Mouse (Mus musculus) heart, embryonic 12.5 days (tissue): ENCODE data around the gene Gna14. TPM values are rescaled to one million over a fixed set of nuclear protein-coding genes. Genes with fewer than 3 reads are reported as not detected.

Source experiments
- ATAC-seq: fragments of 200-750 bp; cut with Nextera tagmentation; 2 replicates; pipeline ENCODE4 v1.8.0; 2017; ENCODE audit warnings: moderate TSS enrichment, moderate library complexity; ENCODE audit not compliant: insufficient number of reproducible peaks, low FRiP score
- H3K27ac ChIP-seq: fragments of 300-500 bp; sonication (generic); 2 replicates; pipeline ENCODE4 v1.5.1; 2016; ENCODE audit warnings: mild to moderate bottlenecking, moderate library complexity; ENCODE audit not compliant: poor library complexity, severe bottlenecking
- H3K27me3 ChIP-seq: fragments of 300-500 bp; sonication (generic); replicated peaks from 2 replicates; pipeline ENCODE4 v1.6.1; 2016; ENCODE audit warnings: mild to moderate bottlenecking, moderate library complexity
- H3K36me3 ChIP-seq: fragments of 300-500 bp; sonication (generic); 2 replicates; pipeline ENCODE4 v1.6.1; 2016; ENCODE audit warnings: mild to moderate bottlenecking, moderate library complexity
- H3K4me1 ChIP-seq: fragments of 300-500 bp; sonication (generic); replicated peaks from 2 replicates; pipeline ENCODE4 v1.6.1; 2016; ENCODE audit warnings: mild to moderate bottlenecking
- H3K4me2 ChIP-seq: fragments of 300-500 bp; sonication (generic); 2 replicates; pipeline ENCODE4 v1.6.1; 2016; ENCODE audit warnings: mild to moderate bottlenecking, moderate library complexity
- H3K4me3 ChIP-seq: fragments of 300-500 bp; sonication (generic); 2 replicates; pipeline ENCODE4 v1.5.1; 2016; ENCODE audit warnings: mild to moderate bottlenecking
- H3K9ac ChIP-seq: fragments of 300-500 bp; sonication (generic); 2 replicates; pipeline ENCODE4 v1.6.1; 2016; ENCODE audit warnings: mild to moderate bottlenecking, moderate library complexity
- H3K9me3 ChIP-seq: fragments of 300-500 bp; sonication (generic); replicated peaks from 2 replicates; pipeline ENCODE4 v1.6.1; 2016; ENCODE audit warnings: mild to moderate bottlenecking, moderate library complexity
- WGBS: fragments of 180-500 bp; shearing (Covaris S2); methylation state at CpG from one replicate; pipeline ENCODE4 v1.1.7; 2016; 5-methylcytosine and 5-hydroxymethylcytosine counted together
- polyA plus RNA-seq: library from polyadenylated mRNA; unstranded; fragments of >200 nt; fragmentation: Nextera tagmentation; extraction: Ambion mirVana; gene quantifications from 2 replicates; pipeline ENCODE4 v1.2.1, GENCODE M21; 2016

The Gna14 gene
- polyA plus RNA-seq, 1 experiment from 2014 or later: 0.79 TPM

DNA sequence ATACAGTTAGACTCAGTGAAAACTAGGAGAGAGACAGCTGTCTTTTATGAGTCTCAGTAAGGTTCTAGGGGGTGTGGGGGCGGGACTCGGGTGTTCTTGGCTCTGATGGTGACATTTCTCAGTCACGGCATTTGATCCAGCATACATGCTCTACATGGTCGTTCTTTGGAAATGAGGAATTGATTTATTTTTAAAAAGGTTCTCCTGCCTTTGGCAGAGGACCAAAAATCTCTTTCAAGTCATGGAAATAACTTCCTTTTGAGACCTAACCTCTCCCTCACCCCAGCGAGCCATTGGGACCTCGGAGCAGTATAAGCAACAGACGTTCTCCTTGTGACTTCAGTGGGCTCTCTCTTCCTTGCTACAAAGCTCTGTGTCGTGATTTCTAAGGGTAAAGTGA is 121.4 kb downstream of the Gna14 start:
- ATAC-seq: no peak
- Histone ChIP-seq H3K9me3 (no peaks in the 10 kb centered on the region), H3K4me3 (no peak overlapping the region), H3K27me3 (no peaks in the 10 kb centered on the region), H3K4me2 (no peak overlapping the region), H3K9ac (no peak overlapping the region), H3K36me3 (no peaks in the 10 kb centered on the region), H3K4me1 (no peaks in the 10 kb centered on the region), H3K27ac (no peak overlapping the region)
- WGBS: 69% methylated on average over 8 of the region's 8 CpGs

DNA sequence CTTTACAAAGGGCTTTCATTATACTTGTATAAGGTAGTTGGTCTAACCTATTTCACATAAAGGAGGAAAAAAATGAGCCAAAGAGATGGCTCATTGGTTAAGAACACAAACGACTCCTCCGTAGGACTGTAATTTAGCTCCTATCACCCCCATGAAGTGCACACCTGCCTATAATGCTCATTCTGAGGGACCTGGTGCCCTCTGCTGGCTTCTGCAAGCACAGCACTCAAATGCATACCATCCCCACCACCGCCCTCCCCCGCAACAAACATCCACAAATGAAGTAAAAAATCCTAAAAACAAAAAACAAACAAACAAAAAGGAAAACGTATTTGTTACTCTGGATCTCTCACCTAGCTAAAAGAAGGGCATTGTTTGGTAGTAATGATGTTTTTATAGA is 122.4 kb downstream of the Gna14 start:
- WGBS: 68% methylated on average over 5 of the region's 5 CpGs
- H3K36me3 ChIP-seq: no peaks in the 10 kb centered on the region
- no peak overlapping the region for H3K4me3 ChIP-seq
- no peak overlapping the region for H3K9ac ChIP-seq
- H3K4me2 ChIP-seq: no peak overlapping the region
- H3K27me3 ChIP-seq: no peaks in the 10 kb centered on the region
- H3K27ac ChIP-seq: no peak overlapping the region
- no peak for ATAC-seq
- H3K9me3 ChIP-seq: no peaks in the 10 kb centered on the region
- no peaks in the 10 kb centered on the region for H3K4me1 ChIP-seq

DNA sequence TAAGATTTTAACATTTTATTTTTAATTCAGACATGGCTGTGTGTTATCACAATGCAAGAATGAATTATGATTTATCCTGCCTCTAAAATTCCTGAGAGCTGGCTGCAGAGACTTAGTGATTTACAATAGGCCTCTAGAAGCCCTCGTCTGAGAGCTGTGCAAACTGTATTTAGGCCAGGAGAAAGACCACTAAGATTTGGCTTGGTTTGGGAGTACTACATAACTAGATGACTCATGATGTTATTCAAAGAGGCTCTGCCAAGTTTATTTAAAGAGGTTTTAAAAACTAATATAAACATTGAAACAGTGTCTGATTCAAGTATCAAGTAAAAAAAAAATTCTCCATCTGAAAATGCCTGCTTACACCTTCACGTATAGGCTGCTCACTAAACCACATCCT is 123.0 kb downstream of the Gna14 start:
- H3K9ac ChIP-seq: no peak overlapping the region
- ATAC-seq: no peak
- no peaks in the 10 kb centered on the region for H3K27me3 ChIP-seq
- no peaks in the 10 kb centered on the region for H3K36me3 ChIP-seq
- H3K4me3 ChIP-seq: no peak overlapping the region
- H3K4me1 ChIP-seq: no peaks in the 10 kb centered on the region
- H3K4me2 ChIP-seq: no peak overlapping the region
- no peaks in the 10 kb centered on the region for H3K9me3 ChIP-seq
- no peak overlapping the region for H3K27ac ChIP-seq
- 75% methylated on average over 2 of the region's 2 CpGs for WGBS

DNA sequence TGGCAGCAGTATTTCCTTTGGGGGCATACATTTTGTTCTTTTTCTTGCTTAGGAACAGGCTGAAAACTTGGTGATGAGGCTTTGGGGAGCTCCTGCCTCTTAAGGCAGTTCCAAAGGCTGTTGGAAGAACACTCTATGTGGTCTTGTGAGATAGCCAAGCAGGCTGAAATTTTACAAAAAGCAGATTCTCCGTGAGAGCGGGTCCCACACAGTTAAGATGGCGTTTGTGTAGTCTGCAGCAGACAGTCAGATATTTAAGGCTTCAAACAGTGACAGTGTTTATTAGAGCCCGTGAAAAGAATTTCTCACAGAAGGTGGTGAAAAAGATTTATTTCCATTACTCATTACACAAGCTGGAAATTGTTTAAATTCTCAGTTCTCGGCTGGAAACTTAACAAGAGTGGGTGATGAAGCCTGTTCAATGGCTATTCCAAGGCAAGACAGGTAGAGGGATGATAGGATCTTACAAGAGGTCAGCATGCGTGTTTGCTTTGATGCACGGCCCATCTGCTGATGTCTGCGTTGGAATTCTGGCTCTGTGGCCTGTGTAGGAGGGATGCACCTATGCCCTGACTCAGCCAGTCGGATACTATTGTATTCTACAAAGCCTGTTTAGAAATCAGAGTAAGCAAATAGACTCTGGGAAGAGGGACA is 123.8 kb downstream of the Gna14 start:
- no peak overlapping the region for H3K9ac ChIP-seq
- ATAC-seq: no peak
- no peaks in the 10 kb centered on the region for H3K36me3 ChIP-seq
- H3K9me3 ChIP-seq: no peaks in the 10 kb centered on the region
- 71% methylated on average over 9 of the region's 9 CpGs for WGBS
- no peak overlapping the region for H3K27ac ChIP-seq
- no peaks in the 10 kb centered on the region for H3K4me1 ChIP-seq
- H3K4me3 ChIP-seq: no peak overlapping the region
- H3K27me3 ChIP-seq: no peaks in the 10 kb centered on the region
- H3K4me2 ChIP-seq: no peak overlapping the region

DNA sequence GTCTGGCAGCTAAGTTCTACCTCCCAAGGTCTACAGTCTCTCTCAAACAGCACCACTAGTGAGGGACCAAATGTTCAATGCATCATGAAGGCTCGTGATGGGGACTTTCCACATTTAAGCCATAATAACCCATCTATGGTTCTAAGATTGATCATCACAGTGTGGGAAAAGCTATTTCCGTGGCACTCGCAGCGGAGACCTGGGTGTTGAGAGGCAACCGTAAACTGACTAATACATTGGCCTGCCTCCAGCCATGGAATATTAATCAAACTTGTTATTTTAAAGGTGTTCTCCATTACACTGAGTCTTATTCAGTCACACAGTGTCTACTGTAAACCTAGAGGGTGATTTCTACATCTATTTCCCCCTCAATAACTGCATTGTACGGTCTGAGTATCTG is 127.1 kb downstream of the Gna14 start:
- Histone ChIP-seq H3K4me2 (no peak overlapping the region), H3K4me3 (no peak overlapping the region), H3K9me3 (no peaks in the 10 kb centered on the region), H3K4me1 (no peaks in the 10 kb centered on the region), H3K27me3 (no peaks in the 10 kb centered on the region), H3K27ac (no peak overlapping the region), H3K9ac (no peak overlapping the region), H3K36me3 (no peaks in the 10 kb centered on the region)
- no peak for ATAC-seq
- WGBS: 89% methylated on average over 6 of the region's 6 CpGs

DNA sequence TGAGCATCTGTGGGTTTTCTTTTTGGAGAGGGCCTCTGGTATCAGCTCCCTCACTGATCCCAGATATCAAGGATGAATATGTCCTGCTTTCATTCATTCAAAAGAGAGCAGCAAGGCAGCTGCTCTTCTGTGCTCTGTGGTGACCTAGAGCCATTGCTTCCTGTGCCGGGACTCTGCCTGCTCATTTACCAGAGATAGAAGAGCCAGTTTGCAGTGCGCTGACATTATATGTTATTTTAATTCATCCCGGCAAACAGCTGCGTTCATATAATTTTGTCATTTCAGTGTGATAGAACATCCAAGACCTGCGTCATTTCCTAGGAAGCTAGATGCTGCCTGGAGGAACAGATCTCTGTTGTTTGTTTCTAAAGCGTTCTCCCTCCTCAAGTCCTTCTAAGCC is 141.2 kb downstream of the Gna14 start:
- no peaks in the 10 kb centered on the region for H3K4me1 ChIP-seq
- no peaks in the 10 kb centered on the region for H3K9me3 ChIP-seq
- no peak overlapping the region for H3K27ac ChIP-seq
- WGBS: 81% methylated on average over 6 of the region's 6 CpGs
- H3K4me3 ChIP-seq: no peak overlapping the region
- ATAC-seq: no peak
- no peak overlapping the region for H3K4me2 ChIP-seq
- no peaks in the 10 kb centered on the region for H3K27me3 ChIP-seq
- no peaks in the 10 kb centered on the region for H3K36me3 ChIP-seq
- H3K9ac ChIP-seq: no peak overlapping the region

DNA sequence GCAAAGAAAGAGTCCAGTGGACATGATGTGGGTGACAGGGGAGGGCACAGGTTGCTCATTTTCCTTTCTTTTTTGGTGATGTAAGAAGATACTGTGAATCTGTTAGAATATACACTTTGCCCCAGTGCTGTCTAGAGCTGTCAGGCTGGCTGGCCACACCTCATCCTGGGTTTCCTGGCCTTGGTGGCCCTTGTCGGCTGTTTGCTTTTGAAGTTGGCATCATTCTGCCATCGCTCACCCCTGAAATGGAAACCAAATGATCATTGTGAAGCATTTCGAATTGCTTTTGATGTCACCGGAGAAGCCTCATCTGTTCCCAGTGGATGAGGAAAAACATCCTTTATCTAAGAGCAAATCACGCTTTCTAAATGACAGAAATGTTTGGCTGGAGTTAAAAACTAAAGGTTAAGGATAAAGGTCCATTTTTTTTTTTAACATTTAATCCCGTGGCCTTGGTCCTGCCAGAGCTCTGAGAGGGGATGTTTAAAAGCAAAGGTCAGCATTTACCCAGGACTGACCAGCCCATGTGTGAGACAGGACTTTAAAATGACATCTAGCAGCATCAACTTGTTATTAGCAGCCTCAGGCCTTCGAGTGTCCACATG is 144.2 kb downstream of the Gna14 start:
- no peak for ATAC-seq
- H3K4me3 ChIP-seq: no peak overlapping the region
- H3K4me1 ChIP-seq: no peaks in the 10 kb centered on the region
- 0 out of 2 replicates have a peak, but pooled peaks cover 3% of the 10 kb centered on the region for H3K9me3 ChIP-seq
- no peak overlapping the region for H3K27ac ChIP-seq
- H3K36me3 ChIP-seq: no peaks in the 10 kb centered on the region
- WGBS: 74% methylated on average over 7 of the region's 7 CpGs
- H3K4me2 ChIP-seq: no peak overlapping the region
- peaks cover 4% of the 10 kb centered on the region; the same call in 1 of the 2 replicates for H3K27me3 ChIP-seq
- H3K9ac ChIP-seq: no peak overlapping the region

DNA sequence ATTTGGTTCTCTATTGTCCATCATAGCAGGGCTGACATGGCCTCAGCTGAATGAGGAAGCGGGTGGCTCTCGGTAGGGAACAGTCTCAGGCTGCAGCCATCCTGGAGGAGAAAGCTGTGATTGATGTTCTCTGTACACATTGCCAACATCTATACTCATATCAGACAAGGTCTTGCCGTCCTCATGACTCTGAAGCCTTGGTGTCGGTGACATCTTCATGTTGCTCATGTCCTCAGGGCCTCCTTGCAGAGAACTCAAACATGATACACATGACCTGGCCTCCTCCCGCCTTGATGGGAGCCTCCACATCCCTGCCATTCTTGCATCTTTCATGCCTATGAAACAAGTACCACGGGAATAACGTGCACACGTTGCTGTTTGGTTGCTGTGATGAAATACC is 144.9 kb downstream of the Gna14 start:
- Histone ChIP-seq H3K27ac (no peak overlapping the region), H3K27me3 (peaks cover 4% of the 10 kb centered on the region; the same call in 1 of the 2 replicates), H3K4me3 (no peak overlapping the region), H3K4me1 (no peaks in the 10 kb centered on the region), H3K36me3 (no peaks in the 10 kb centered on the region), H3K9ac (no peak overlapping the region), H3K4me2 (no peak overlapping the region), H3K9me3 (0 out of 2 replicates have a peak, but pooled peaks cover 3% of the 10 kb centered on the region)
- no peak for ATAC-seq
- WGBS: 89% methylated on average over 8 of the region's 8 CpGs

DNA sequence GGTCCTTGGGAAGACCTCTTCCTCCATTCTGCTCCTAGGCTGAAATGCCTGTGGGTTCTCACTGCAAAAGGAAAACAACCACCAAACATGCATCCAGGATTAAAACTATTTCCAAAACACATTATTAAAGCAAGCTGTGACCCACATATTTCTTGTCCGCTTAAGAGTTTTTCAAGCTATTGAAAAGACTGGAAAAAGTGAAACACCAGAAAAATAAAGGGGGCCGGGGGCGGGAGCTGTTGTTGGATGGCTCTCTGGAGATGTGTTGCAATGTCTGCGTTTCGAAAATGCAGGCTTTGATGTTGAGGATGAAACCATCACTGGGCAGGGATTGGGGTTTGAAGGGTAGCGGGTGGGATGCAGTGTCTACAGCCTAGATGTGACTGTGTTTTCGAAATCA is 149.0 kb downstream of the Gna14 start:
- Histone ChIP-seq H3K36me3 (no peaks in the 10 kb centered on the region), H3K9me3 (0 out of 2 replicates have a peak, but pooled peaks cover 3% of the 10 kb centered on the region), H3K4me1 (no peaks in the 10 kb centered on the region), H3K4me2 (no peak overlapping the region), H3K9ac (no peak overlapping the region), H3K4me3 (no peak overlapping the region), H3K27ac (no peak overlapping the region), H3K27me3 (peaks cover 4% of the 10 kb centered on the region; the same call in 1 of the 2 replicates)
- ATAC-seq: no peak
- 84% methylated on average over 7 of the region's 7 CpGs for WGBS

DNA sequence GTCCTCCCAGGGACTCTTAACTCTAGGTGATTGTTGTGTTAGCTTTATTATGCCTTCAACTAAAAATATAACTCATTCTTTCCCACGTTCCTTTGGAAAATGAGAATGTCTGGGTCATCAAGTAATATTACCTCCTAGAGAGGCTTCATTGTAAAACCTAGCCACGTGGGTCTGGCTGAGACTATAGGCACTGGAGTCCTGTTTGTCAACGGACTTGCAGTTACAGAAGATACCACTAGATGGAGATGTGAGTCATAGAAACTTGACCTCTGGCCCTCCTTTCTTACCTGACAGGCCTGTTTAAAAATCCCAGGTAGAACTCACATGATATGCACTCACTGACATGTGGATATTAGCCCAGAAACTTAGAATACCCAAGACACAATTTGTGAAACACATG is 149.8 kb downstream of the Gna14 start:
- WGBS: 13% methylated on average over 3 of the region's 3 CpGs
- Histone ChIP-seq H3K4me3 (no peak overlapping the region), H3K36me3 (no peaks in the 10 kb centered on the region), H3K4me2 (no peak overlapping the region), H3K9me3 (0 out of 2 replicates have a peak, but pooled peaks cover 3% of the 10 kb centered on the region), H3K9ac (no peak overlapping the region), H3K4me1 (no peaks in the 10 kb centered on the region), H3K27ac (no peak overlapping the region), H3K27me3 (peaks cover 4% of the 10 kb centered on the region; the same call in 1 of the 2 replicates)
- no peak for ATAC-seq

DNA sequence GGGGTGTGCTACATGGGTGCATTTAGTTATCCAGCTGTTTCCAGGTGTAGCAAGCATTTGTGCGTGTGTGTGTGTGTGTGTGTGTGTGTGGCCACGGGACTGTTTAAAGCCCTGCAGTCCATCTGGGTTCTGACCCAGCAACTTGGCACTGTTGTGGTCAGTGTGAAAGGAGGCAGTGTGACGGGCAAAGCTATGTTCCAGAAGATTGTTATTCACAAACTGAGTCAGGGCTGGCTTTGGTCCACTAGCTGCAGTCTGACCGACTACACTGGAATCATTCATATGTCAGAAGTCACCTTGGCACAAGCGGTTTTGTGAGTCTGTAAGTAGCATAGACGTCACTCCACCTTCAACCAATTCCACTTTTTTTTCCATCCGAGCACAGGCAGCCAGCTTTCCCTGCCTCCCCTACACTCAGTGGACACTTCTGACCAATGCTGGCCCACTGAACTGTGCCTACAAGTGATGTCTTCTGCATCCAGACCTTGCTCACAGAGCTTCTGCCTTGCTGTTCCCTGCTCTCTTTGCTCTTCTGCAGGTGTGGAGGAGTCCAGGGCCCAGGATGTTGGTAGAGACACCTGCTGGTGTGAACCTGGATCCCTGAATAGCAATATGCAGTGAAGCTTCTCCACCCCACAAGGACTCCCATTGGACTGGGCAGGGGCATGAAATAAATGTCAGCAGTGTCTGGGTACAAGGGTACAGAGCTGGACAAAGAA is 157.9 kb downstream of the Gna14 start:
- H3K27me3 ChIP-seq: peaks cover 4% of the 10 kb centered on the region; the same call in 1 of the 2 replicates
- no peak for ATAC-seq
- H3K9ac ChIP-seq: no peak overlapping the region
- no peaks in the 10 kb centered on the region for H3K36me3 ChIP-seq
- no peak overlapping the region for H3K27ac ChIP-seq
- H3K4me3 ChIP-seq: no peak overlapping the region
- no peak overlapping the region for H3K4me2 ChIP-seq
- 77% methylated on average over 7 of the region's 7 CpGs for WGBS
- H3K9me3 ChIP-seq: no peaks in the 10 kb centered on the region
- H3K4me1 ChIP-seq: no peaks in the 10 kb centered on the region
